Mouse (Mus musculus) ES-Bruce4 (cell line): ENCODE data around the gene Disp2.

Experiments used
- CTCF ChIP-seq: IDR thresholded peaks from one replicate; pipeline ENCODE4 v1.8.1; 2011; ENCODE audit warnings: low read depth, low read length
- EP300 ChIP-seq: IDR thresholded peaks from 2 replicates; pipeline ENCODE4 v1.6.1; 2011; ENCODE audit warnings: low read depth, low read length; ENCODE audit not compliant: insufficient read depth
- POLR2A ChIP-seq: IDR thresholded peaks from one replicate; pipeline ENCODE4 v1.8.1; 2011; ENCODE audit warnings: low read length; ENCODE audit not compliant: insufficient read depth

GRCm38 (mm10) chr2:118822800-118823199 is 43.3 kb downstream of the Disp2 start:
- no peak for TF ChIP-seq POLR2A
- TF ChIP-seq CTCF, result no peak
- no peak for TF ChIP-seq EP300
